Mouse (Mus musculus): ENCODE data around the gene Hapln2.

The Hapln2 gene

DNA sequence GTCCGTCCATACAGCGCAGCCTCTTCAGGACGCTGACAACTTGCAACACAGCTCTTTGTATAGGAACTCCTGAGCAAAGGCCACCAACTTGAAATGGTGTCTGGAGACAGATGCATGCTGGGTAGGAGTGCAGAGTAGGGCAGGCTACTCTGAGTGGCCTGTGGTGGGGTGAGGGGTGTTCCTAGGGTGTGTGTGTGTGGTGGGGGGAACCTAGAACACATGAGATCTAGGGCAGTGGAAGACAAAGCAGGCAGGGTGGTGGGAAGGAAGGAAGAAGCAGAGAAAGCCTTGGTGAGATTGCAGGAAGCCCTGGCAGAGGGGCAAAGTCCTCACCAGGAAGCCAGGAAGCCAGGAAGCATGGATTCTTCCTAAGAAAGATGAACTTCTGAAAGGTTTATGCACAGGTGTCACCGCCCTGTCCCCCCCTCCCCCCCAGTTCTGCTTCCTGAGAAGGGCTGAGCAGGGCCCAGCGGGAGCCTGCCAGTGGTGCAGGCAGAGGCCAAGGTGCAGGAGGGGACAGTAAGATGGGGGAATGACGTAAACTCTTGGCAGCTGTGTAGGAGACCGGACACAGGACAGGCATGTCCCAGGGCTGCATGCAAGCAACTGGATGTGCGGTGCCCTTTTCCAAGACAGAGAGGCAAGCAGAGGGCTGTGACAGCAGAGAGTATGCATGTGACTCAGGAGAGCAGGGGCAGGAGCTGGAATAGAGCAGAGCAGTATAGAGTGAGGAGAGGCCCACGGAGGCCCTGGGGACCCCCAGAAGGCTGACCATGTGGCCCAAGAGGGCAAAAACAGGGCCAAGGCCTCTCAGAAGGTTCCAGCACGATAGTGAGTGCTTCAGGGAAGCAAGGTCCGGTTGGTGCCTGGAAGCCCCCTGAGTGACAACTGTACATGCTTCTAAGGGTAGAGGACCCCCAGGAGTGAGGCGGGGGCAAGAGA lies 45.2 kb downstream of the Hapln2 start:
- no peak for ATAC-seq (ENCODE audit: low TSS enrichment)

DNA sequence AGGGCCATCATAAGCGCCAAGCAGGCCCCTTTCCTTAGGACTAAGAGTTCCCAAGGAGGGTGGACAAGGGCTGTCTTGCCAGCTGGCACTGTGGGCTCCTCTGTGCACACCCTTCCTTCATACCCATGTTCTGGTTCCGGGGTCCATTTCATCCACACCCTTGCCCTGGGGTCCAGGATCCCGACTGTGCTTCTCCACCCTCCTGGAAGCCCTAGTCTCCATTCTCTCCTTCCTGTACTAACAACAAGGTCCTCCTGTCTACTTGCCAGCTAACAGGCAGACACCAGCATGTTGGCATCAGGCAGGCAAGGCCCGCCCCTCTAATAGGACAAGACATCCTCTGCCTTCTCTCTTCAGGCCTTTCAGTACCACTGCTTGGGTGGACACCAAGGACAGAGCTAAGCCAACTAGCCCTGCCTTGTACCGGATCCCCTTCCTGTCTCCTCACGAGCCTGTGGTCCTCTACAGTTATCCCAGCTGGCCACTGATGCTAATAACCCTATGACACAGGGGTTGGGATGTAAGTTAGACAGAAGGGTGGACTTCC lies 46.1 kb downstream of the Hapln2 start:
- no peak for ATAC-seq (ENCODE audit: low TSS enrichment)

DNA sequence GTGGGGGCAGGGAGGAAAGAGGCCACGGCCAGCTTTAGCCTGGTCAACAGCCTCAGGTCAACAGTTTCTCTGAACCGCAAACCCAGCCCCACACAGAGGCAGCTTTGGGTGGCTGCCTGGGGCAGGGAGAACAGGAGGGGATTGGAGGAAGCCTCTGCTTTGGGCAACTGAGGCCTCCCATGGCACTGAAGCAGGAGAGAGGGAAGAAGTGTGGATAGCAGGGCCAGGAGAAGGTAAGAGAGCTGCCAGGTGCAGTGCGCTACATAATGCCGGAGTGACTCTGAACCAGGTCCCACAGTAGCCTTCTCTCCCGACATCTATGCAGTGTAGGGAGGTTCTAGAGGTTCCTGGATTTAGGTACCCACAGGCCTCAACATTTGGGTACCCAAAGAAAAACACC lies 46.7 kb downstream of the Hapln2 start:
- no peak for ATAC-seq (ENCODE audit: low TSS enrichment)

GRCm38 (mm10) chr3:87980085-87980484 lies 47.3 kb downstream of the Hapln2 start:
- ATAC-seq (ENCODE audit: low TSS enrichment), result no peak

DNA sequence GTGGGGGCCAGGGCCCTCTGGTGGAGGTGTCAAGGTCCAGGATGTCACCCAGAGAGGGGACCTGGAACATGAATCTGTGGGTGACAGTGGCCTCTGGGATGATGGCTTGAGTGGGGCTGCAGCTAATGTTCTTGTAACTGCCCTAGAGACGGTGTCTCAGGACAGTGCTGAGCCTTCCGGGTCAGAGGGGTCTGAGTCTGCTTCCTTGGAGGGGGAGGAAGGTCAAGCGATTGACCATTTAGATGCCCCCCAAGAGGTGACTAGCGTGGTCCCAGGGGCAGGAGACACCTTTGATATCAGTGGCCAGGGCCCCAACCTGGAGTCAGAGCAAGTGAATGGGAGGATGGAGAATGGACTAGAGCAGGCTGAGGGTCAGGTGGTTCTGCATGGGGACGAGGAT lies 47.9 kb downstream of the Hapln2 start:
- ATAC-seq (ENCODE audit: low TSS enrichment), result no peak

- ATAC-seq (ENCODE audit: low TSS enrichment), result no peak
Observed at GRCm38 (mm10) chr3:87974381-87974987, 52.9 kb downstream of the Hapln2 start.

DNA sequence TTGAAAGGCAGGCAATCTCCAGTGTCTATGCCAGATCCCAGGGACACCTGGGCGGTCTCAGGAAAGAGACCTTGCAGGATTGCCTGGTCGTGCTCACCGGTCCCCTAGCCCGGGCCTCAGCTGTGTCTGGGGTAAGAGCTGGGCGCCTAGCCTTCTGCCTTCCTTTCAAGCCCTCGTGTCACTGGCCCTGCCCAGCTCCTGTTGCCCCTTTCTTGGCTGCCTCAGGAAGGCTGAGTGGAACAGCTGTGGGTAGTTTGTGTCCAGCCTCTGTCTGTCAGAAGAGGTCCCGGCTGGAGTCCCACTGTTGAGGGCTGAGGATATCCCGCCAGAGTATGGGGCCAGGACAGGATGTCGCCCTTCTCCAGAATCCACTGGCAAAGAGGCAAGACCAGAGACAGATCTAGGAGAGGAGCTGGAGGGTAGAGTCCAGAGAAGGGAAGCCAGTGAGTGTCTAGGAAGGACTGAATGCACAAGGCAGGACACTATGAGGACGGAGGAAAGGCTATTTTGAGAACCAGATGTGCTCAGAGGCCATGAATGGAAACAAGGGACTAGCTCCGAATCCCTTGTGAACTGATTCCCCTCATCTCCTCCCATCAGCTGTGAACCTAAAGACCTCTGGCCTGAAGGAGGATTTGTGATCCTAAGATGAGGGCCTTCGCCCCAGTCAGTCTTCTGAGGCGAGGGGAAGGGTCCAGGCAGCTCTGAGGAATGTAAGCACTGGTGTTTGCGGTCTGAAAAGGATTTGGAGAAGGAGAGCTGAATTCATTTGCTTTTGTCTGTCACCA lies 53.6 kb downstream of the Hapln2 start:
- no peak for ATAC-seq (ENCODE audit: low TSS enrichment)

DNA sequence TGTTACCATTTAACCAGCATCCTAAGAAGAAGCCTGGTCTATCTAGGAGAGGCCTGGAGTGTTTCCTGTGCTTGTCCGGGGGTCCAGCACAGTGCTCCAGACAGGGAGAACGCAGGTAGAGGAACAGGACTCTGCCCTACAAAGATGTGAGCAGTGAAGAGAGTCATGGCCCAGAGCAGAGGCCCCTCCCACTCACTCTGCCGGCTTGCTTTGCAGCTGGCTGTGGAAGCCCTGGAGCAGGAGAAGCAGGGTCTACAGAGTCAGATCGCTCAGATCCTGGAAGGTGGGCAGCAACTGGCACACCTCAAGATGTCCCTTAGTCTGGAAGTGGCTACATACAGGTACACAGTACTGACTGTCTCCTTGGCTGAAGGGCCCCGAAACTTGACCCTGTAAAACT lies 54.6 kb downstream of the Hapln2 start:
- no peak for ATAC-seq (ENCODE audit: low TSS enrichment)

DNA sequence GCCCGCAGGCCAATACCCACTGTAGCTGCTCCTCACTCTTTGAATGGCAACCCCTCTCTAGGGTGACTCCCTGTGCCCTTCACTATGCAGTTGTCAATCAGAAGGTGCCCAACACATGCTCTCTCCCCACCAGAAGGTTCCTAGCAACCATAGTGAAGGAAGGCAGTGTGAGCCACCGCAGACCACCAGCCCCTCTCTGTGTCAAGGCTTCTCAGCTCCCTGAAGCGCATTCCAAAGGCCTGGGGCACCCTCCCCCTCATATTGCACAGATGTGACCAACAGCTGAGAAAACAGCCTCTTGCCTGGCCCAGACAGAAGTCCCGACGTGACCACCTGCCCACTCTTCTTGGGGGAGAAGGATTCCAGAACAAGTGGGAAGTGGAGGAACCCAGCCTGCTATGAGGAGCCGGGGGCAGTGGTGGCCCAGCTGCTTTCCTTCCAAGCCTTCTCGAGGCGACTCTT lies 55.1 kb downstream of the Hapln2 start:
- ATAC-seq (ENCODE audit: low TSS enrichment), result no peak
